Mouse (Mus musculus): Measurements from ENCODE around the gene Gm10354. TPM values are rescaled to one million over a fixed set of nuclear protein-coding genes. Genes with fewer than 3 reads are reported as not detected.
"Not testable (repeated sequence)": the region's sequence is repeated elsewhere in the genome, so short reads cannot be mapped to it uniquely, and the experiment has no call there.

Gene Gm10354
- polyA plus RNA-seq, 1 experiment: not detected

DNA sequence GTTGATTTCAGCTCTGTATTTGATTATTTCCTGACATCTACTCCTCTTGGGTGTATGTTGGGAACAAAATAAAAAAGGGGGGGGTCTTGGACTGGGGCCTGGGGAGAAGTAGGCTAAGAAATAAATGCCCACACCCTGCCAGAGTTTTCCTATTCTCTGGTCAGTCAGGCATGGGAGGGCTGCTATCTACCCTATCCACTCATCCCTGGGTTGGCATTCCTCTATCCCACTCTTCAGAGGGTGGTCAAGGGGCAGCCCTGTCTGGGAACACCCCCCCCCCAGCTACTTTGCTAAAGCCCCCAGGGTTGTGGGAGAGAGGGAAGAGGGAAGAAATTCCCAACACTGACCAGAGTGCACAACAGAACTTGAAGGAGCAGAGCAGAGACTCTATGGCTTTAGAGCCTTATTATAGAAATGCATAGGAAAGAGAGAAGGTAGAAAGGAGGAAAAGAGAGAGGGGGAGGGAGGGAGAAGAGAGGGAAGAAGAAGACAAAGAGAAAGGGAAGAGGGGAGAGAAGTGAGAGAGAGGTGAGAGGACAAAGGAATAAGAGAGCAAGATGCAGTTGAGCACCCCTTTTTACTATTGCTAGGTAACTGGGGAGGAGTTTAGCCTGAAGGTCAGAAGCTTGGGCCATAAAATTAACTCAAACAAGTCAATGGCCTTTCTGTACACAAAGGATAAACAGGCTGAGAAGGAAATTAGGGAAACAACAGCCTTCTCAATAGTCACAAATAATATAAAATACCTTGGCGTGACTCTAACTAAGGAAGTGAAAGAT, 22.6 kb downstream of the Gm10354 start:
- not testable (repeated sequence) for DNase-seq (ENCODE audit: low read depth)

DNA sequence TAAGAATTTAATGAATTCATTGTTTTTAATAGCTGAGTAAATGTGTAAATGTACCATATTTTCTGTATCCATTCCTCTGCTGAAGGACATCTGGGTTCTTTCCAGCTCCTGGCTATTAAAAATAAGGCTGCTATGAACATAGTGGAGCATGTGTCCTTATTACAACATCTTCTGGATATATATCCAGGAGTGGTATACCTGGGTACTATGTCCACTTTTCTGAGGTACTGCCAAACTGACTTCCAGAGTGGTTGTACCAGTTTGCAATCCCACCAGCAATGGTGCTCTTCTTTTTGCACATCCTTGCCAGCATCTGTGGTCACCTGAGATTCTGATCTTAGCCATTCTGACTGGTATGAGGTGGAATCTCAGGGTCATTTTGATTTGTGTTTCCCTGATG, 25.1 kb downstream of the Gm10354 start:
- not testable (repeated sequence) for DNase-seq (ENCODE audit: low read depth)

DNA sequence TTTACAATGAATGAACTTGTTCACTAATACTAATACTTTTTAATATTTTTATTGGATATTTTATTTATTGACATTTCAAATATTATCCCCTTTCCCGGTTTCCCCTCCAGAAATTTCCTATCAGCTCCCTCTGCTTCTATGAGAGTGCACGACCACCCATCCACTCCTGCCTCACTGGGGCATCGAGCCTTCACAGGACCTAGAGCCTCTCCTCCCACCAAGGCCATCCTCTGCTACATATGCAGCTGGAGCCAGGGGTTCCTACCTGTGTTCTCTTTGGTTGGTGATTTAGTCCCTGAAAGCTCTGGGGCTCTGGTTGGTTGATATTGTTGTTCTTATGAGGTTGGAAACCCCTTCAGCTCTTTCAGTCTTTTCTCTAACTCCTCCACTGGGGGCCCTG, 26.0 kb downstream of the Gm10354 start:
- not testable (repeated sequence) for DNase-seq (ENCODE audit: low read depth)

DNA sequence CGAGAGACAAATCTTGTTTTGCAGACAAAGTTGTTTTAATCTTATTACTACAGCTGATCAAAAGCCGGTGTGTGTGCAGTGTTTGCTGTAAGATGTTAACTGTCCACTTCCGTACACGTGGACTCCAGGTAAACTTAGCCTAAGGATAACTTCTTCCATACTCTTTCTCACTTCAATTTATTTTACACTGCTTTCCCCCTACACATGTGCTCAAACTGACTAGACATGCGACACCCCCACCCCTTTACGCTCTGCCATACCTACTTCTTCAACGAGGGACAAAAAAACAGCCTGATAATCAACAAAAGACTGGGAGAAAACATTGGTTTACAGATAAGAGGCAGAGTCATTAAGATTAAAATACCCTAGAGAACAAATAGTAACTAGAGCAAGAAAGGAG, 26.9 kb downstream of the Gm10354 start:
- not testable (repeated sequence) for DNase-seq (ENCODE audit: low read depth)

DNA sequence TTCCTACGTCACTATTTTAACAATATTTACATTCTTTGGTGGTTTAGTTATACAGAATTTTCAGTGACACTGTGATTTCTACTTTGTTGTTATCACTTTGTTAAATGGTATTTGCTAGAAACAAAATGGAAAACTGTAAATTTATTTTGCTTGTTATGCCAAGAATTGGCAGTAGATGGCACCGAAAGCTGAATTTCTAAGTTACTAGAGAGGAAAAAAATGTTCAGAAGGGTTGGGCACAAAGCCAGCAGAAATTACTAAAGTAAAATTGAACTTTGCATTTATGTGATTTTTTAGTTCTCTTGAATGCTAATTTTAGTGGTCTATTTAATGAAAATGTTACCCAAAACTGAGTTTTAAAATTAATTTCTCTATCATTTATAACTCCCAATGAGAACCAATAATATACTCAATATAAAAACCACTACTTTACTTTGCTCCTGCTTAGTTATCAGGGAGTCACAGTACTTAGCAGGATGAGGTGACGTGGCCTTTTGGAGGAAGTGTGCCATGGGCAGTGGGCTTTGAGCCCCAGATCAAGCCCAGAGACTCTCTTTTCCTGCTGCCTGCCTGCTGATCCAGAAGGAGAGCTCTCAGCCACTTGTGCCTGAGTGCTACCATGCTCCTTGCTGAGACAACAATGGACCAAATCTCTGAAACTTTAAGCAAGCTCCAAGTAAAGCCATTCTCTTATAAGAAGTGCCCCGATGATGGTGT, 31.1 kb downstream of the Gm10354 start:
- not testable (repeated sequence) for DNase-seq (ENCODE audit: low read depth)

DNA sequence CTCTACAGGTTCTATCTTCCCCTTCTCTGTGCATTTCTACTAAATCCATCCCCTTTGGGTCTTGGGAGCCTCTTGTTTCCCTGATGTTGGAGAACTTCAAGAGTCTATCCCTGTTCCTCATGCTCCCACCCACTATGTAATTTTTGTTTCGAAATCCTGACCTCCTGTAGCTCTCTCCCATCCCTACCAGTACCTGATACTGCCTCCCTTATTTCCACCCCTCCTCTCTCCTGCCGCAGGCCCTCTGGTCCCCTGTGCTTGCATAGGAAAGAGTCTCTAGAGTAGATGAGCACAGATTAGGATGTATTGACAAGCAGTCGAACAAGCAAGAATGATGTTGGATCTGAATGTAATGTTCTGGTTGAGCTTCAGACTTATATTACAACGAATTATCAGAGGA, 33.2 kb downstream of the Gm10354 start:
- not testable (repeated sequence) for DNase-seq (ENCODE audit: low read depth)

DNA sequence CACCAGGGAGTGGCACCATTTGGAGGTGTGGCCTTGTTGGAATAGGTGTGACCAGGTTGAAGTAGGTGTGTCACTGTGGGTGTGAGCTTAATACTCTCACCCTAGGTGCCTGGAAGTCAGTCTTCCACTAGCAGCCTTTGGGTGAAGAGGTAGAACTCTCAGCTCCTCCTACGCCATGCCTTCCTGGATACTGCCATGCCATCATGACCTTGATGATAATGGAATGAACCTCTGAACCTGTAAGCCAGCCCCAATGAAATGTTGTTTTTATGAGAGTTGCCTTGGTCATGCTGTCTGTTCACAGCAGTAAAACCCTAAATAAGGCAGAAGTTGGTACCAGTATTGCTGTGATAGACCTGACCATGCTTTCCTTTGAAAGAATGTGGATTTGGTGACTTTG, 37.7 kb downstream of the Gm10354 start:
- DNase-seq (ENCODE audit: low read depth): not testable (repeated sequence)

DNA sequence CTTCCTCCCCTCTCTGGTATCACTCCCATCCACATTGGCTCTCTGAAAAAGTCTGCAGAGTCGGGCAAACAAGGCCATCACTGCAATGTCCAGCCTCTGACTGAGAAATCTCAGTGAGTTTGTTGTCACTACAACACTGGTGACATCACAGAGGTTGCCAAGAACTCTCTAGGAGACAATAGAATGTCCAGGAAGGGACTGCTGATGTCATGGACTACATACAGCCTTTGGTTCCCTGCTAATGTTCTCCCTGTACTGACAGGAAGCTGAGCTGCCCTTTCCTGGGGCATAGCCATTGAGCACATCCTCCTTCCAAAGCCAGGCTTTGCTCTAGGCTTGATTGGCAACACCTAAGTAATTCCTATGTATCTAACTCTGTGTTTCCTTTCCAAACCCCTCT, 40.4 kb downstream of the Gm10354 start, which contains the start of gene Speer4e:
Speer4e (minus strand) TSS at position 101 of the 400 bp plus-strand sequence.
- not testable (repeated sequence) for DNase-seq (ENCODE audit: low read depth)

DNA sequence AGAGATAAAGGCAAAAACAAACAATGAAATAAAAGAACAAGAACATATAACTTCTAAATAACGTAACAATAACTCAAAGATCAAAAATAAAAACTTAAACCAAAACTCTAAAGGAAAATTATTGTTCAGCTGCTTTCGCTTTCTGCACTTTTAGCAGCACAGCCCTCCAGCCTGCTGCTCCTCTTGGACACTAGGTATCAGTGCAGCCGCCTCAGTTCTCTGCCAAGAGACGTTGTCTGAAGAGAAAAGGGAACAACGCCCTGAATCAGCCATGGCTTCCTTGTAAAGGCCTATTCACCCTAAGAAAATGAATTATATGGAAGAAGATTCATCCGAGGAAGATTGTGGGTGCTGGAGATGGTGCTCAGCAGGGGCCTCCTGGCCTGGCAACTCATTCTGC, 45.0 kb downstream of the Gm10354 start:
- DNase-seq (ENCODE audit: low read depth): not testable (repeated sequence)

DNA sequence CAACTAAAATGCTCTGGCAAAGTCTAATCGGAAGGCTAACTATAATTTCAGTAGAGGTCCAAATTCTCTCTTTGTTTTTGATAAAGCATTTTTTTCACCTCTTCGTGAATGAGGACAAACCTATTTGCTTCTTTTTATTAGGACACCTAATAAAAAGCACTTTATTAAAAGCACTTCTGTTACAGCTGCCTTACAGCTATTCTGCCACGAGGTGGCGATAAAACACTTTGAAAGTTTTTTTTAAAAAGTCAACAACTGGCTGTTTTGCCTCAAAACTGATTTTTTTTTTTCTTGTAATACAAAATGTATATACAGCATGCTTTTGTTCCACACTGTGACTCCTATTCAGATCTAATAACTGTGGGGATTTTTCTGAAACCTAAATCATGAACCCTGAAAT, 51.7 kb downstream of the Gm10354 start:
- not testable (repeated sequence) for DNase-seq (ENCODE audit: low read depth)

Other genes starting within 250 kb of the Gm10354 start
- not detected in 2 replicates for gene Gm9758, start 64.0 kb downstream of the Gm10354 start, polyA plus RNA-seq (2012; rRNA removed)
- gene Speer4e, start 40.5 kb downstream of the Gm10354 start, polyA plus RNA-seq (2012; rRNA removed): 0.08 TPM in 1 of 2 replicates, not detected in the other
- not detected in 2 replicates for gene Gm17019, start 54.1 kb upstream of the Gm10354 start, polyA plus RNA-seq (2012; rRNA removed)